Mouse (Mus musculus): ENCODE data around the gene Ybey. TPM values are rescaled to one million over a fixed set of nuclear protein-coding genes. Genes with fewer than 3 reads are reported as not detected.

The Ybey gene
- polyA plus RNA-seq (2014; fragmentation: Illumina TruSeq; extraction: RNeasy Lipid Tissue Mini Kit (QIAGEN cat#74804); ENCODE audit: low read depth, low replicate concordance), result 0.74 TPM

DNA sequence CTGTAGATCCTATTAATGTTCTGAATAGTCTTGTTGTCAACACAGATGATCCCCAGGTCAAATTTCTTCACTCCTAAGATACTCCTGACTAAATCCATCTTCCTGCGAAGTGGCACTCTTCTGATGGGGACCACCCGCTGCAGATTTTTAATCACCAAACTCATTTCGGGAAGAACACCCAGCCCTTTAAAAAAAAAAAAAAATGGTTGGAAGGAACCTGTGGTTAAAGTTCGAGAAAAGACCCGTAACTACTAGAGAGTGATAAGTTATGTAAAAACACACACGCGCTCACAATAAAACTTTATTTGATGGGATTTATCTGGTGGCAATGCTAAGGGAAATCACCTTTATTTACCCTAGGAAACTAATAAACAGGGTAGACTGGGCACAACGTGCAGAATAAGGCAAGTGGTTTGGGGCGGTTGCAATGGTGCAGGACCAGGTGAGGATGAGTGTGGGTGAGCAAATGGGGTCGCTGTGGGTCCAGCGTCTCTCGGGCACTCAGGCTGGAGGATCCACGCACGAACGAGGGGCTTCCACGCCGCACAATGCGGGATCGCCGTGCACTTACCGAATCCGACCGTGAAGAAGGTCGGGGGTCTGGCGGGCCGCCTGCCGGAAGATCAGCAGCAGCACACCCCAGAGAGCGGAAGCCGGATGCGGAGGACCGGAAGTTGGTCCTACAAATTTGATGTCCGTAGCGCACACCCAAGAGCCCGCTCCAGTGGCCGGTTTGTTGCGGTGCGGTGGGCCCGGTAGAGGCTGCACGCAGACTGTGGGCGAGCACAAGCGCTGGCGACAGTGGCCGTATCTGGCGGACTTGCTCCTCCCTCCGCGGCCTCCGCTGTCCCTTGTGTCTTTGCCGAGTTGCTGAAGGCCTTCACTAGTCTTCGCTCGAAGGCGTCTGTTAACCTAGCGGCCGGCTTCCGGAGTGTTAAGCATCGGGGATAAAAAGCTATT lies at the start of gene Ybey, which contains the start of gene Mcm3ap:
Ybey (minus strand) TSS at position 912 of the 960 bp plus-strand sequence.
Mcm3ap (plus strand) TSS at position 725 of the 960 bp plus-strand sequence.

DNA sequence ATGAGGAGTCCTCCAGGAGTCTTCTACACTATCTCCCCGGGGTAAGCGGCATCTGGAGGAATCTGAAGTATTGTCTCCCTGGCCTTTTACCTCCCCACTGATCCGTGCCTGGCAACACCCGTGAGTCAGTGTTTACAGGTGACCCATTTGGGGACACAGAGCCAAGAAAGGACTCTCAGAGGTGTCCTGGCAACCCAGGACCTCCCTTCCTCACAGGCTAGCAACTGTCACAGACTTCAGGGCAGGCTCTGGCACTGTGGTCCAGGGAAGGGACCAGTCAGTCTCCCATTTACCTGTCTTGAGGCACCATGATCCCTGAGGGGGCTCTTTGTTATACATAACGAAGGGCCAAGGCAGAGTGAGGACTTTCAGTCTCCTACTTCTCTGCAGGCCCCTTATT lies 20.1 kb downstream of the Ybey start, which contains the start of gene 2610028H24Rik:
2610028H24Rik (plus strand) TSS at position 231 of the 400 bp plus-strand sequence.

DNA sequence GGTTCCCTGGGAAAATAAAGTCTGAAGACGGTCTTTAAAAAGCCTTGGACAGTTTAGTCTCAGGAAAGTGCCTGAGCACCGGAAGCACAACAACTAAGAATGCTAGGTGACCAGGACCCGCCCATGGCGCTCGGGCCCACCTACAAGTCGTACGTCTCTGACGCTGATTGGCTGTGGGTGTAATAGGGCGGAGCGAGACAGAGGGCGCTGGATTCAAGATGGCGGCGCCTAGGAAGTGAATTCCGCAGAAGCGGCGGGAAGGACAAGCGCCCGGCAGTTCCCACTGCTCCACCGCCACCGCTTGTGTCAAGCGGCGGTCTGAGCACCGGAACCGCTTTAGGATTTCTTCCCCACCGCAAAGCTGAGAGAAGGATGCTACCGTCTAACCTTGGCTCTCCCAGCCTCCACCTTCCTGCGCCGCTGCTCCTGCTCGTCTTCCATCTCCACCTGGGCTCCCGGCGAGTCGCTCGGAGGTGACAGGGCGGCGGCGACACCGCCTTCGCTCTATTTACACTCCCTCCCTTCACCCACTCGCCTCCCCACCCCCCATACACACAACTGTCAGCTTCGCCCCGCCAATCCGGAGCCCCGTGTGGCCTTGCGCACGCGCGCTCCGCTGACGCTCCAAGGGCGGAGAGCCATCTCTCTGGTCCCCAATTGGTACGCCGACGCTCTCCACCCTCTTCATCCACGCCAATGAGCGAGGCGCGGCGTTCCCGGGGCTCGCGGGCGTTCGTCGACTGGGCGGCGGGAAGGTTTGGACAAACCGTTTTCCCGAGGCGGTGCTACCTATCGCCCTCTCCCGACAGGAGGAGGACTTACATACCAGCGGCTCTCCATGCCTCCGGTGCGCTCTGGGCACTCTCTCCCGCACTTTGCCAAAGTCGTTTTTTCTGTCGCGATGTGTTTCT lies 26.5 kb downstream of the Ybey start, which contains the start of gene Pcnt:
Pcnt (minus strand) TSS at position 609 of the 911 bp plus-strand sequence.

DNA sequence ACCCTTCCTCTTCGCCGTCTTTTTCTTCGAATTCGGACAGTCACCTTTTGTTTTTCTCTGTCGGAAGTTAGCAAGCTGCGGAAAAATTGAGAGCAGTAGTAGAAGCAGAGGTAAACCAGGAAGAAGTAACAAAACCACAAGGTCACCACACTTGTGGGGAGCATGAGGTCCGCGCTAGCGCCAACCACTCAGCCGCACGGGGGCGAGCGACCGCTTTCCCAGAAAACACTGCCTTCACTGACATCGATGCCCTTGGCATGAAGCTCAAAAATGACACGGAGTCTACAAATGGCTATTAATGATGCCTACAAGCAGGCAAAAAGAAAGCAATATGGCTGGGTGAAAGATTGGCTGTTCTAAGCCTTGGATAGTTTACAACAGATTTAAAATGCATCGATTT lies 28.6 kb downstream of the Ybey start, which contains the start of gene AC141477.1:
AC141477.1 (minus strand) TSS at position 164 of the 400 bp plus-strand sequence.

Other genes with a start within 250 kb of the Ybey start
- gene Prmt2, start 231.2 kb downstream of the Ybey start, polyA plus RNA-seq (2014; fragmentation: Illumina TruSeq; extraction: RNeasy Lipid Tissue Mini Kit (QIAGEN cat#74804); ENCODE audit: low read depth, low replicate concordance), result 0.60 TPM
- gene S100b, start 215.3 kb downstream of the Ybey start, polyA plus RNA-seq (2014; fragmentation: Illumina TruSeq; extraction: RNeasy Lipid Tissue Mini Kit (QIAGEN cat#74804); ENCODE audit: low read depth, low replicate concordance), result 0.36 TPM
- 5.0 TPM for gene Dip2a, start 123.8 kb downstream of the Ybey start, polyA plus RNA-seq (2014; fragmentation: Illumina TruSeq; extraction: RNeasy Lipid Tissue Mini Kit (QIAGEN cat#74804); ENCODE audit: low read depth, low replicate concordance)
- not detected for gene AC141477.1, start 28.7 kb downstream of the Ybey start, polyA plus RNA-seq (2014; fragmentation: Illumina TruSeq; extraction: RNeasy Lipid Tissue Mini Kit (QIAGEN cat#74804); ENCODE audit: low read depth, low replicate concordance)
- 30.6 TPM for gene Pcnt, start 26.3 kb downstream of the Ybey start, polyA plus RNA-seq (2014; fragmentation: Illumina TruSeq; extraction: RNeasy Lipid Tissue Mini Kit (QIAGEN cat#74804); ENCODE audit: low read depth, low replicate concordance)
- gene 2610028H24Rik, start 20.0 kb downstream of the Ybey start, polyA plus RNA-seq (2014; fragmentation: Illumina TruSeq; extraction: RNeasy Lipid Tissue Mini Kit (QIAGEN cat#74804); ENCODE audit: low read depth, low replicate concordance), result not detected
- 9.8 TPM for gene Mcm3ap, start 187 bp downstream of the Ybey start, polyA plus RNA-seq (2014; fragmentation: Illumina TruSeq; extraction: RNeasy Lipid Tissue Mini Kit (QIAGEN cat#74804); ENCODE audit: low read depth, low replicate concordance)
- 4.6 TPM for gene Lss, start 62.5 kb upstream of the Ybey start, polyA plus RNA-seq (2014; fragmentation: Illumina TruSeq; extraction: RNeasy Lipid Tissue Mini Kit (QIAGEN cat#74804); ENCODE audit: low read depth, low replicate concordance)
- 2.9 TPM for gene Spatc1l, start 93.2 kb upstream of the Ybey start, polyA plus RNA-seq (2014; fragmentation: Illumina TruSeq; extraction: RNeasy Lipid Tissue Mini Kit (QIAGEN cat#74804); ENCODE audit: low read depth, low replicate concordance)
- not detected for gene Ftcd, start 106.5 kb upstream of the Ybey start, polyA plus RNA-seq (2014; fragmentation: Illumina TruSeq; extraction: RNeasy Lipid Tissue Mini Kit (QIAGEN cat#74804); ENCODE audit: low read depth, low replicate concordance)
- 0.48 TPM for gene Col6a2, start 154.5 kb upstream of the Ybey start, polyA plus RNA-seq (2014; fragmentation: Illumina TruSeq; extraction: RNeasy Lipid Tissue Mini Kit (QIAGEN cat#74804); ENCODE audit: low read depth, low replicate concordance)

Measured in testis, adult 10 weeks (tissue).